Mouse (Mus musculus): ENCODE results near the gene Tfcp2l1. TPM values are rescaled to one million over a fixed set of nuclear protein-coding genes. Genes with fewer than 3 reads are reported as not detected.

Gene Tfcp2l1
- polyA plus RNA-seq, 1 experiment from 2014 or later = 0.17 TPM

DNA sequence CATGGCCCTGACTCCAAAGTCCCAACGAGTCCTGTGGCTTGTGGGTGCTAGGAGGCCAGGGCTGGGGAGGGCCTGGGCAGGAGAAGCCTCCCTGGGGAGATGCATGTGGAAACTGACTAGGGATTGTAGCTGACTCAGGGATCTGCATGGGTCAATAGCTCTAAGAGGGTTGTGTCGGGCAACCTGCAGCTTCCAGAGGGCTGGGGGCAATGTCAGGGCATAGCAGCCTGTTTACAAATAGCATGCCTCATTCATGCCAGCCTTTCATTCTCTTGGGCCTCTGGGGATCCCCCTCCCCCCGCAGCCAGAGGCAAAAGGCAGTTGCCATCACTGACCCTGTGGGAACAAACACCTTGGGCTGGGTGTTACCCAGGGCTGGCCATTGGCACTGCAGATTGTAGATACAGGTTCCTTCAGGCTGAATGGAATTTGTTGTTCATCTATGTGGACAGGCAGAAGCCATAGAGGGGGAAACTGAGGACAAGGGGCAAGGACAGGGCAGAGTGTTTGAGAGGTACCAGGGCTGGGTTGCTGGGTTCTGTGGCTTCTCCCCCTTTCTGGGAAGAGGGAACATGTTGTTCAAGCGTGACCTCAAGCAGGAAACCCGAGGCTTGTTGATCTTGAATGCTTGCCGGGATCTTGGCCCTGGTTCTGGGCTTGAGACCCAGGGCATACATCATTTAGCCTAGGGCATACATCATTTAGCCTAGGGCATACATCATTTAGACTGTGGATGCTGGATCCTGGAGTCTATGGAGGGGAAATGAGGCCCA lies 71.6 kb downstream of the Tfcp2l1 start:
- DNase-seq (ENCODE audit: low spot score) (no peak), ATAC-seq (replicated peaks; ENCODE audit: low FRiP score) (no peak)
- Histone ChIP-seq H3K9ac (ENCODE audit: low read length) (no peak overlapping the region), H3K36me3 (ENCODE audit: control insufficient read depth, insufficient read depth, low read length) (no peaks in the 10 kb centered on the region), H3K4me1 (replicated peaks; ENCODE audit: control insufficient read depth, insufficient read depth, low read length) (no peaks in the 10 kb centered on the region), H3K27ac (ENCODE audit: low read depth, low read length) (no peak overlapping the region), H3K4me2 (ENCODE audit: low read depth, low read length, severe bottlenecking) (no peak overlapping the region), H3K9me3 (ENCODE audit: control insufficient read depth, low read length) (no peaks in the 10 kb centered on the region), H3K4me3 (ENCODE audit: low read depth, low read length) (no peak overlapping the region), H3K27me3 (ENCODE audit: control insufficient read depth, insufficient read depth, low read length) (no peaks in the 10 kb centered on the region)
- WGBS = 72% methylated on average over 6 of the region's 6 CpGs

DNA sequence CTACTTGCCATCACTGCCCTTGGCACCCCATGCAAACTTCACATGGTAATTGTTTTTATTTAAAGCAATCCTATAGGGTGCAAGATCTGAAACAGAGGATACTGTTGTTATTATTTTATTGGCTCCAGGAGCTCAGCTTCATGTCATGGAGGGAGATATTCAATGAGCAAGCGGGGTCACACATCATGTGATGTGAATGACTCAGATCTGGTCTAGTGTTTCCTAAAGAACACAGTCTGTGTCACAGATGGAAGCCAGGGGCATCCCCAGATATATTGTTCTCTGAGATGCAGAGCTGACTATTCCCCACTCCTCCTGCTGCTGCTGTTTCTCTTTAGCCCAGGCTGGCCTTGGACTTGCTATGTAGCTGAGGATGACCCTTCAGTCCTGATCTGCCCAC lies 72.2 kb downstream of the Tfcp2l1 start:
- Histone ChIP-seq H3K27me3 (ENCODE audit: control insufficient read depth, insufficient read depth, low read length) (no peaks in the 10 kb centered on the region), H3K9ac (ENCODE audit: low read length) (no peak overlapping the region), H3K4me2 (ENCODE audit: low read depth, low read length, severe bottlenecking) (no peak overlapping the region), H3K27ac (ENCODE audit: low read depth, low read length) (no peak overlapping the region), H3K4me1 (replicated peaks; ENCODE audit: control insufficient read depth, insufficient read depth, low read length) (no peaks in the 10 kb centered on the region), H3K36me3 (ENCODE audit: control insufficient read depth, insufficient read depth, low read length) (no peaks in the 10 kb centered on the region), H3K9me3 (ENCODE audit: control insufficient read depth, low read length) (no peaks in the 10 kb centered on the region), H3K4me3 (ENCODE audit: low read depth, low read length) (no peak overlapping the region)
- WGBS = 92% methylated on average over 1 of the region's 1 CpGs
- no peak for ATAC-seq (replicated peaks; ENCODE audit: low FRiP score)
- no peak for DNase-seq (ENCODE audit: low spot score)

DNA sequence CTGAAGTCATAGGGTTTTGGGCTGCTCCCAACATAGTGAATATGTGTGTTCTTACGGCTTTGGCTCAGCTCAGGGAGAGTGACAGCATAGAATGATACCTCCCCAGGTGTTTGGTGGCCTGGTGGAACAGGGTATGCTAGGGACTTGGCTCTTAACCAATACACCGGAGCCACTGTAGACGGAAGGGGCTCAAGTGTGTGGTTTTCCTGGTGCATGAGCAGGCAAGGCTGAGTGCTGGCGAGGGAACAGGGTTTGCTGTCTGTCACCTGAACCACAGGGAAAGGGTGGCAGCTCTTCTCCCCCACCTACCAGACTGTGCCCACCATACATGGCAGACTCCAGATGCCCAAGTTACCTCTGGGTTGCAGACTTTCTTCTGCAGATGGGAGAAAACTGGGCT lies 83.9 kb downstream of the Tfcp2l1 start:
- H3K27me3 ChIP-seq (ENCODE audit: control insufficient read depth, insufficient read depth, low read length) = no peaks in the 10 kb centered on the region
- H3K4me2 ChIP-seq (ENCODE audit: low read depth, low read length, severe bottlenecking) = no peak overlapping the region
- no peak for ATAC-seq (replicated peaks; ENCODE audit: low FRiP score)
- no peaks in the 10 kb centered on the region for H3K9me3 ChIP-seq (ENCODE audit: control insufficient read depth, low read length)
- no peaks in the 10 kb centered on the region for H3K36me3 ChIP-seq (ENCODE audit: control insufficient read depth, insufficient read depth, low read length)
- 93% methylated on average over 4 of the region's 4 CpGs for WGBS
- no peak for DNase-seq (ENCODE audit: low spot score)
- H3K9ac ChIP-seq (ENCODE audit: low read length) = no peak overlapping the region
- H3K4me3 ChIP-seq (ENCODE audit: low read depth, low read length) = no peak overlapping the region
- no peaks in the 10 kb centered on the region for H3K4me1 ChIP-seq (replicated peaks; ENCODE audit: control insufficient read depth, insufficient read depth, low read length)
- H3K27ac ChIP-seq (ENCODE audit: low read depth, low read length) = no peak overlapping the region

DNA sequence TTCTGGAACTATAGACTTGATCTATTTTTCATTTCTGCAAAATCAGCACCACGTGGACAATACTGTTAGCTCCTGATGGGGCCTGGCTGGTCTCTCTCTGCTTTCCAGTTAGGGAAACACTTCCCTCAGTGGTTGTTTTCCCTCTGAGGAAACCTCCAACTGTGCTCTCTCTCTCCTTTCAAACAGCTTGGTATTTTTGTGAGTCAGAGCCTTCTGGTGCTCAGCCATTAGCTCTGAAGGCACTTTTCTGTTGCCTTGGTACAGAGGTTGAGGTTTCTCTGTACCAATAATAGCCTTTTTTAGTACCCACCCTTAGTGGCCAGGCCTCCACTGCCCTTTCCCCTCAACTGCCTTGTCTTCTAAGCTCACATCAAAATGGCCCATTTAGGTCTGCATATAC lies 88.5 kb downstream of the Tfcp2l1 start:
- 63% methylated on average over 1 of the region's 1 CpGs for WGBS
- Histone ChIP-seq H3K27me3 (ENCODE audit: control insufficient read depth, insufficient read depth, low read length) (no peaks in the 10 kb centered on the region), H3K4me1 (replicated peaks; ENCODE audit: control insufficient read depth, insufficient read depth, low read length) (no peaks in the 10 kb centered on the region), H3K4me3 (ENCODE audit: low read depth, low read length) (no peak overlapping the region), H3K9ac (ENCODE audit: low read length) (no peak overlapping the region), H3K4me2 (ENCODE audit: low read depth, low read length, severe bottlenecking) (no peak overlapping the region), H3K27ac (ENCODE audit: low read depth, low read length) (no peak overlapping the region), H3K9me3 (ENCODE audit: control insufficient read depth, low read length) (no peaks in the 10 kb centered on the region), H3K36me3 (ENCODE audit: control insufficient read depth, insufficient read depth, low read length) (no peaks in the 10 kb centered on the region)
- no peak for ATAC-seq (replicated peaks; ENCODE audit: low FRiP score)
- no peak for DNase-seq (ENCODE audit: low spot score)

DNA sequence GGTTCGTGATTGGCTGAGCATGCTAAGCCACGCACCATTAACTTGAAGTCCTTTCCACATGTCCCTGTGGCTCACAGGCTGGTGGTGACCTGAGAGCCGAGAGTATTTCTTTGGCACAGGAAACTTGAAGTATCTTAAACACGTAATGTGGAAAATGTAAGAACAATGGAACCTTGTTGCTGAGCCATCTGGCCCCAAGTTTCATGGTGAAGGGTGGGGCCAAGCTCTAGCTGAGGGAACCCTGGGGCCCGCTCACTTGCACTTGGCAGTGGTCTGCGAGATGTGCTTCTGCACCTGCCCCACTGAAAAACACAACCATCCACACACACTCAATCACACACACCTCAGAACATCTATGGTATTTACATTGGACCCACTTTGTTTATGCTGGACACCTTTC lies 90.3 kb downstream of the Tfcp2l1 start:
- 85% methylated on average over 6 of the region's 6 CpGs for WGBS
- H3K9ac ChIP-seq (ENCODE audit: low read length) = no peak overlapping the region
- H3K27ac ChIP-seq (ENCODE audit: low read depth, low read length) = no peak overlapping the region
- ATAC-seq (replicated peaks; ENCODE audit: low FRiP score) = no peak
- no peak overlapping the region for H3K4me2 ChIP-seq (ENCODE audit: low read depth, low read length, severe bottlenecking)
- H3K9me3 ChIP-seq (ENCODE audit: control insufficient read depth, low read length) = no peaks in the 10 kb centered on the region; the same call in 1 of the 2 replicates
- no peaks in the 10 kb centered on the region for H3K36me3 ChIP-seq (ENCODE audit: control insufficient read depth, insufficient read depth, low read length)
- H3K27me3 ChIP-seq (ENCODE audit: control insufficient read depth, insufficient read depth, low read length) = no peaks in the 10 kb centered on the region
- no peak for DNase-seq (ENCODE audit: low spot score)
- no peaks in the 10 kb centered on the region for H3K4me1 ChIP-seq (replicated peaks; ENCODE audit: control insufficient read depth, insufficient read depth, low read length)
- no peak overlapping the region for H3K4me3 ChIP-seq (ENCODE audit: low read depth, low read length)

DNA sequence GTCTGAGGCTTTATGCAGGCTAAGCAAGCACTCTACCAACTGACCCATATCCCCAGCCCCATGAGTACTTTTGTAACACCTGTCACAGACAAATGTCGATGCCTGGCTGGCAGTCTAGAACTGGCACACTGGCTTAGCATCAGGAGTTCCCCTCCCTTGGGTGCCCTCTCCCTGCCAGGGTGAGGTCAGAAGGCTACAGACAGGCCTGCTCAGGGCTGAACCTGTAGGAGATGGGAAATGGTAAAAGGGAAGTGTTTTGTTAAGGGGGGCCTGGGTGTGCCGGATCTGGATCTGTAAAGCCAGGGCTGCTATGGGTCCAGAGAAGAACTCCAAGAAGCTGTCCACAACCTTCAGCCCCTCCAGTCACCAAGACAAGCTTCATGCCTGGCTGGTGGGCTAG lies 92.0 kb downstream of the Tfcp2l1 start:
- H3K4me1 ChIP-seq (replicated peaks; ENCODE audit: control insufficient read depth, insufficient read depth, low read length) = no peaks in the 10 kb centered on the region
- H3K4me2 ChIP-seq (ENCODE audit: low read depth, low read length, severe bottlenecking) = no peak overlapping the region
- no peaks in the 10 kb centered on the region for H3K27me3 ChIP-seq (ENCODE audit: control insufficient read depth, insufficient read depth, low read length)
- no peak overlapping the region for H3K27ac ChIP-seq (ENCODE audit: low read depth, low read length)
- no peak overlapping the region for H3K9ac ChIP-seq (ENCODE audit: low read length)
- no peak overlapping the region for H3K4me3 ChIP-seq (ENCODE audit: low read depth, low read length)
- ATAC-seq (replicated peaks; ENCODE audit: low FRiP score) (no peak), DNase-seq (ENCODE audit: low spot score) (no peak)
- 90% methylated on average over 2 of the region's 2 CpGs for WGBS
- H3K36me3 ChIP-seq (ENCODE audit: control insufficient read depth, insufficient read depth, low read length) = no peaks in the 10 kb centered on the region
- H3K9me3 ChIP-seq (ENCODE audit: control insufficient read depth, low read length) = no peaks in the 10 kb centered on the region; the same call in 1 of the 2 replicates

DNA sequence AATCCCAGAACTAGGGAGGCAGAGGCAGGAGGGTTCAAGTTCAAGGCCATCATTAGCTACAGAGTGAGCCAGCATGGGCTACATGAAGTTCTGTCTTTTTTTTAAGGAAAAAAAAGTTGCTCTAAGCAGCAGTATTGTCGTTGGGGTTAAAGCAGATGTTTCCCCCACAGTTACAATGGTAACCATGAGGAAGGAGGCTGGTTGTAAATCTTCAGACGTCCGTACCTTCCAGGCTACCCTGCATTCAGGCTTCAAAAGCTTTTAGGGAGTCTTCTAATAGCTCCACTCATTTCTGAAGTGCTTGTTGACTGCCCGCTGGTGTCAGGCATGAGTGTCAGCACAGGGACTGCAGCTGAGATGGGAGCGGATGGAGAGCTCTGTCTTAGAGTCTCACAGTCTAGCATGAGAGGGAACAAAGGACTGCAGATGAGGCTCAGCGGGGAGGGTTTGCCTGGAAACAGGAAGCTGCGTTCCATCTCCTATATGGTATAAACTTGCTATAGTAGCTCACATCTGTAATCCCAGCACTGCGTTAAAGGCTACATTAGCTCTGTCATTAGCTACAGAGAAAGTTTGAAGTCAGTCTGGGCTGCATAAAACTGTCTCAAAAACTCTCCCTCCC lies 92.8 kb downstream of the Tfcp2l1 start:
- Histone ChIP-seq H3K4me3 (ENCODE audit: low read depth, low read length) (no peak overlapping the region), H3K9me3 (ENCODE audit: control insufficient read depth, low read length) (no peaks in the 10 kb centered on the region; the same call in 1 of the 2 replicates), H3K27ac (ENCODE audit: low read depth, low read length) (no peak overlapping the region), H3K4me1 (replicated peaks; ENCODE audit: control insufficient read depth, insufficient read depth, low read length) (no peaks in the 10 kb centered on the region), H3K4me2 (ENCODE audit: low read depth, low read length, severe bottlenecking) (no peak overlapping the region), H3K27me3 (ENCODE audit: control insufficient read depth, insufficient read depth, low read length) (no peaks in the 10 kb centered on the region), H3K36me3 (ENCODE audit: control insufficient read depth, insufficient read depth, low read length) (no peaks in the 10 kb centered on the region), H3K9ac (ENCODE audit: low read length) (no peak overlapping the region)
- WGBS = 54% methylated on average over 8 of the region's 8 CpGs
- ATAC-seq (replicated peaks; ENCODE audit: low FRiP score) = no peak
- DNase-seq (ENCODE audit: low spot score) = no peak

DNA sequence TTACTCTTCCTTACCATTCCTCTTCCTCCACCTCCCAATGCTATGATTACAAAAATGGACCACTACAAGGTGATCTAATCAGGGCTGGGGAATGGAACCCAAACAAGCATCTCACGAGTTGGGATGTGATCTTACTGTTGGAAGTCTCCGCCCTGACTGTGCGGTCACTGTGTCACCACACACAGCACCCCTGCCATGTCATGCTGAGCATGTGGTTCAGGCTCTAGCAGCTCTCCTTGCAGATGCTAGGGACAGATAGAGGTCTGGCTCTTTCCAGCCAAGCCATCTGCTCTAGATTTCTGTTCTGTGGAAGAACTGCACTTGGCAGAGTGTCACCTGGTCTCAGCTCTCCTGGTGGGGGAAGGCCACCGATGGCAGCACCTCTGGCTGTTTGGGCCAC lies 99.3 kb downstream of the Tfcp2l1 start:
- 91% methylated on average over 4 of the region's 4 CpGs for WGBS
- DNase-seq (ENCODE audit: low spot score) (no peak), ATAC-seq (replicated peaks; ENCODE audit: low FRiP score) (no peak)
- no peak overlapping the region for H3K4me3 ChIP-seq (ENCODE audit: low read depth, low read length)
- H3K4me1 ChIP-seq (replicated peaks; ENCODE audit: control insufficient read depth, insufficient read depth, low read length) = no peaks in the 10 kb centered on the region
- H3K9ac ChIP-seq (ENCODE audit: low read length) = no peak overlapping the region
- H3K27me3 ChIP-seq (ENCODE audit: control insufficient read depth, insufficient read depth, low read length) = no peaks in the 10 kb centered on the region; the same call in none of the 2 replicates
- H3K4me2 ChIP-seq (ENCODE audit: low read depth, low read length, severe bottlenecking) = no peak overlapping the region
- H3K9me3 ChIP-seq (ENCODE audit: control insufficient read depth, low read length) = no peaks in the 10 kb centered on the region; the same call in 1 of the 2 replicates
- no peak overlapping the region for H3K27ac ChIP-seq (ENCODE audit: low read depth, low read length)
- no peaks in the 10 kb centered on the region for H3K36me3 ChIP-seq (ENCODE audit: control insufficient read depth, insufficient read depth, low read length)

DNA sequence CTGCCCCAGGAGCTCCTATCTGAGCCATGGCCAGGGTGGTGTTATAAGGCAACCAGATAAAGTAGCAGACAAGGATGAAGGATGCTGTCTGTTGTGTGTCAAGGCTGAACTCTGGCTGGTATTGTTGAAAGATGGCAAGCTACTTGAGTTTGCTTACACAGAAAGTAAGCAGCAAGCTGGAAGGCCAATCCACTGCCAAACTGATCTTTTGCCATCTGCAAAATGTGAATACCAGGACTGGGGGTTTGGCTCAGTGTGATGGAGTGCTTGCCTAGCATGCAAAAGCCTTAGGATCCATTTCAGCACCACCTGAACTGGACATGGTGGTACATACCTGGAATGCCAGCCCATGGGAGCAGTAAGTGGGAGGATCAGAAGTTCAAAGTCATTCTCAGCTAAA lies 101.1 kb downstream of the Tfcp2l1 start:
- no peaks in the 10 kb centered on the region for H3K36me3 ChIP-seq (ENCODE audit: control insufficient read depth, insufficient read depth, low read length)
- no peaks in the 10 kb centered on the region for H3K4me1 ChIP-seq (replicated peaks; ENCODE audit: control insufficient read depth, insufficient read depth, low read length)
- no peak overlapping the region for H3K4me3 ChIP-seq (ENCODE audit: low read depth, low read length)
- ATAC-seq (replicated peaks; ENCODE audit: low FRiP score) = no peak
- H3K9ac ChIP-seq (ENCODE audit: low read length) = no peak overlapping the region
- H3K27me3 ChIP-seq (ENCODE audit: control insufficient read depth, insufficient read depth, low read length) = no peaks in the 10 kb centered on the region; the same call in none of the 2 replicates
- H3K27ac ChIP-seq (ENCODE audit: low read depth, low read length) = no peak overlapping the region
- no peak overlapping the region for H3K4me2 ChIP-seq (ENCODE audit: low read depth, low read length, severe bottlenecking)
- DNase-seq (ENCODE audit: low spot score) = no peak
- H3K9me3 ChIP-seq (ENCODE audit: control insufficient read depth, low read length) = no peaks in the 10 kb centered on the region

All from forebrain, embryonic 11.5 days (tissue).